Mouse (Mus musculus) B cell, adult (primary cell): ENCODE measurements around the gene Wdr41. TPM values are rescaled to one million over a fixed set of nuclear protein-coding genes. Genes with fewer than 3 reads are reported as not detected.

ENCODE experiments used
- total RNA-seq: library from RNA; stranded (reverse); gene quantifications from 4 replicates; pipeline ENCODE4 v1.2.4, GENCODE M21; 2023; ENCODE audit not compliant: inconsistent age

Wdr41 gene
- 9.3 to 11.2 TPM (median 10.5 TPM) in 4 replicates for total RNA-seq

DNA sequence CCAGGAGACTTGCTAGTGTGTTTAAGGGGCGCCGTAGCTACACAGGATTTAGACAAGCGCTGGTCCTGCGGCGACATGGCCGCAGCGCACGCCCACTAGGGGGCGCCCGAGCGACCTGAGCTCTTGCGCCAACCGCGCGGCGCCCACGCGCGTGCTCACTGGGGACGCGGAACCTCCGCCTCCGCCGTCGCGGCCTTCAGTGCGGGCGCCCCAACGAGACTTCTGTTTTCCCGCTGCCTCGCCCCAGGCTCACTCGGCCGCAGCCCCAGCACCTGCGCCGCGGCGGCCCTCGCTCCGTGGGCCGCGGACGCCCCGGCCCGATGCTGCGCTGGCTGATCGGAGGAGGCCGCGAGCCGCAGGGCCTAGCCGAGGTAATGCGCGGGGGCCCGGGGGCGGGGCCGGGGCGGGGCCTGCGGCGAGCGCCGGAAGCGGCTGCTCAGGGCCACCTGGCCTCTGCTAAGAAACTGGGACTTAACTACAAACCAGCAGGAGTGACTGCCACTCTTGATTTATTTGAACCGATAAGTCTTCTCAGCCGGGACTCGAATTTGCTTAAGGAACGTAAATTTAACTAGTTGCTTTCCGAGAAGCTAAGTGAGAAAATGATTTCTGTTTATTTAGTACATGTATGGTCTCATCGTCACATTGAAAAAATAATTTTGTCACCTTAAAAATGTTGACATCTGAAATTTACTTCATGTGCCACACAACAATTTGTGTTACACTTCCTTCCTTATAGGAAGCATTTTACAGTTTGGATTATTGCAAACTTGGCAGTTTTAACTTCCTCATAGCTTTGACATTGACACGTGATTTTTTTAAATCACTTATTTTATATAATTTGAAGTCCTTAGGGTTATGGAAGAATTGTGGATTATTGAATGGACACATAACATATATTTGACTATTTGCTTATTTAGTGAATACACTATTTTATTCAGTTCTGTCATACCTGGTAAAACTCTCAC is at the start of gene Wdr41:
Gene Wdr41, plus strand, starts transcription at position 126 of the 968 bp plus-strand sequence.

Other genes starting within 250 kb of the Wdr41 start
- gene Tbca, start 187.4 kb upstream of the Wdr41 start, total RNA-seq, result 91.3 to 101 TPM (median 97.4 TPM) in 4 replicates
- gene Otp, start 100.7 kb upstream of the Wdr41 start, total RNA-seq, result not detected in 4 replicates